Mouse (Mus musculus) heart, adult 2 months (tissue): ENCODE data around the gene Pin1rt1.

Source experiments
- CTCF ChIP-seq: fragments of 200-600 bp; IDR thresholded peaks from 2 replicates; pipeline ENCODE4 v1.8.1; 2022; ENCODE audit warnings: antibody characterized with exemption, mild to moderate bottlenecking, moderate library complexity
- EP300 ChIP-seq: fragments of 200-500 bp; IDR thresholded peaks from 2 replicates; pipeline ENCODE4 v1.6.1; 2011; ENCODE audit warnings: low read depth, low read length, control low read depth; ENCODE audit not compliant: insufficient read depth
- POLR2A ChIP-seq: fragments of 200-500 bp; IDR thresholded peaks from 2 replicates; pipeline ENCODE4 v1.6.1; 2011; ENCODE audit warnings: mild to moderate bottlenecking, low read depth, low read length, control low read depth; ENCODE audit not compliant: insufficient read depth

GRCm38 (mm10) chr2:104743160-104743559 is 27.0 kb upstream of the Pin1rt1 start:
- TF ChIP-seq EP300, result no peak
- TF ChIP-seq POLR2A, result no peak
- TF ChIP-seq CTCF, result no peak
